Mouse (Mus musculus): Measurements from ENCODE around the gene Sprr4. TPM values are rescaled to one million over a fixed set of nuclear protein-coding genes. Genes with fewer than 3 reads are reported as not detected.

Gene Sprr4
- polyA plus RNA-seq (2015; fragmentation: Nextera tagmentation; extraction: Ambion mirVana), result not detected in 2 replicates

GRCm38 (mm10) chr3:92500393-92500792 is at the start of gene Sprr4:
Gene Sprr4 (minus strand): TSS chr3:92500493.

DNA sequence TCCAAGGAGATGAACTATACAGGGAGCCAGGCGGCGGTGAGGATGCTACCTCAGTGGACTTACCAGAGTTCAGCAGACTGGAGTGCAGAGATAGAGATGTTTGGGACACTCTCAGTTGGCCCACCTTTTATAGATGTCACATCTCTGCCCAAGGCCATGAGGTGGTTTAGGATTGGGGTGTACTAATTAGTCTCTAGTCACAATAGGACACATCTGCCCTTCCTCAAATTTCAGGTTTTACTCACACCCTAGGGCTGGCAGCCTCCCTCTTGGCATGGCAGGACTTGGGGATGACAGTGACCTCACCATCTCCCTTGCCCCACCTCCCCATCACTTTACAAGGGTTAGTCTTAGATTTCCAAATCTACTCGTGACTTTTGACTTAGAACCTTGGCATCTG is 34.1 kb upstream of the Sprr4 start, which contains the start of gene 2310046K23Rik:
TSS of gene 2310046K23Rik (minus strand) at position 101 of the 400 bp plus-strand sequence.

GRCm38 (mm10) chr3:92485863-92486262 is 14.4 kb downstream of the Sprr4 start, which contains the start of gene Sprr1a:
Gene Sprr1a (minus strand): TSS chr3:92485895.

GRCm38 (mm10) chr3:92458620-92459019 is 41.7 kb downstream of the Sprr4 start, which contains the start of gene Sprr3:
Gene Sprr3 (minus strand): TSS chr3:92458720.

Other genes with a start within 250 kb of the Sprr4 start
- gene Sprr2a3, start 215.1 kb downstream of the Sprr4 start, polyA plus RNA-seq (2015; fragmentation: Nextera tagmentation; extraction: Ambion mirVana), result 744 and 757 TPM in 2 replicates
- gene Sprr2b, start 183.9 kb downstream of the Sprr4 start, polyA plus RNA-seq (2015; fragmentation: Nextera tagmentation; extraction: Ambion mirVana), result 0.29 TPM in 1 of 2 replicates, not detected in the other
- gene Sprr2d, start 161.4 kb downstream of the Sprr4 start, polyA plus RNA-seq (2015; fragmentation: Nextera tagmentation; extraction: Ambion mirVana), result 0.19 TPM in 1 of 2 replicates, not detected in the other
- gene Sprr2e, start 148.3 kb downstream of the Sprr4 start, polyA plus RNA-seq (2015; fragmentation: Nextera tagmentation; extraction: Ambion mirVana), result not detected in 2 replicates
- gene Sprr2f, start 135.3 kb downstream of the Sprr4 start, polyA plus RNA-seq (2015; fragmentation: Nextera tagmentation; extraction: Ambion mirVana), result 0.65 TPM in 1 of 2 replicates, not detected in the other
- gene Sprr2h, start 114.8 kb downstream of the Sprr4 start, polyA plus RNA-seq (2015; fragmentation: Nextera tagmentation; extraction: Ambion mirVana), result 0.35 and 0.52 TPM in 2 replicates
- gene Sprr2i, start 92.5 kb downstream of the Sprr4 start, polyA plus RNA-seq (2015; fragmentation: Nextera tagmentation; extraction: Ambion mirVana), result not detected in 2 replicates
- gene Sprr2j-ps, start 82.4 kb downstream of the Sprr4 start, polyA plus RNA-seq (2015; fragmentation: Nextera tagmentation; extraction: Ambion mirVana), result not detected in 2 replicates
- gene Gm9774, start 71.1 kb downstream of the Sprr4 start, polyA plus RNA-seq (2015; fragmentation: Nextera tagmentation; extraction: Ambion mirVana), result 5.9 and 6.0 TPM in 2 replicates
- gene Sprr2k, start 67.9 kb downstream of the Sprr4 start, polyA plus RNA-seq (2015; fragmentation: Nextera tagmentation; extraction: Ambion mirVana), result 0.71 TPM in 1 of 2 replicates, not detected in the other
- gene Sprr1b, start 61.7 kb downstream of the Sprr4 start, polyA plus RNA-seq (2015; fragmentation: Nextera tagmentation; extraction: Ambion mirVana), result not detected in 2 replicates
- gene Sprr3, start 41.8 kb downstream of the Sprr4 start, polyA plus RNA-seq (2015; fragmentation: Nextera tagmentation; extraction: Ambion mirVana), result 0.73 and 0.78 TPM in 2 replicates
- 3,851 and 3,973 TPM in 2 replicates for gene Sprr1a, start 14.6 kb downstream of the Sprr4 start, polyA plus RNA-seq (2015; fragmentation: Nextera tagmentation; extraction: Ambion mirVana)
- gene 2310046K23Rik, start 34.0 kb upstream of the Sprr4 start, polyA plus RNA-seq (2015; fragmentation: Nextera tagmentation; extraction: Ambion mirVana), result not detected in 2 replicates
- 142 and 152 TPM in 2 replicates for gene Ivl, start 73.2 kb upstream of the Sprr4 start, polyA plus RNA-seq (2015; fragmentation: Nextera tagmentation; extraction: Ambion mirVana)
- not detected in 2 replicates for gene Smcp, start 88.5 kb upstream of the Sprr4 start, polyA plus RNA-seq (2015; fragmentation: Nextera tagmentation; extraction: Ambion mirVana)
- gene 2210017I01Rik, start 107.0 kb upstream of the Sprr4 start, polyA plus RNA-seq (2015; fragmentation: Nextera tagmentation; extraction: Ambion mirVana), result 0.31 TPM in 1 of 2 replicates, not detected in the other
- 2.0 and 3.0 TPM in 2 replicates for gene Lce6a, start 121.2 kb upstream of the Sprr4 start, polyA plus RNA-seq (2015; fragmentation: Nextera tagmentation; extraction: Ambion mirVana)
- 0.19 TPM in 1 of 2 replicates, not detected in the other for gene Lce1a1, start 147.8 kb upstream of the Sprr4 start, polyA plus RNA-seq (2015; fragmentation: Nextera tagmentation; extraction: Ambion mirVana)
- not detected in 2 replicates for gene Lce1b, start 156.4 kb upstream of the Sprr4 start, polyA plus RNA-seq (2015; fragmentation: Nextera tagmentation; extraction: Ambion mirVana)
- gene Lce1a2, start 169.8 kb upstream of the Sprr4 start, polyA plus RNA-seq (2015; fragmentation: Nextera tagmentation; extraction: Ambion mirVana), result not detected in 2 replicates
- not detected in 2 replicates for gene Lce1c, start 178.8 kb upstream of the Sprr4 start, polyA plus RNA-seq (2015; fragmentation: Nextera tagmentation; extraction: Ambion mirVana)
- gene Lce1d, start 186.7 kb upstream of the Sprr4 start, polyA plus RNA-seq (2015; fragmentation: Nextera tagmentation; extraction: Ambion mirVana), result not detected in 2 replicates
- gene Lce1e, start 208.6 kb upstream of the Sprr4 start, polyA plus RNA-seq (2015; fragmentation: Nextera tagmentation; extraction: Ambion mirVana), result not detected in 2 replicates
- not detected in 2 replicates for gene Lce1f, start 219.9 kb upstream of the Sprr4 start, polyA plus RNA-seq (2015; fragmentation: Nextera tagmentation; extraction: Ambion mirVana)
- not detected in 2 replicates for gene Gm38119, start 238.6 kb upstream of the Sprr4 start, polyA plus RNA-seq (2015; fragmentation: Nextera tagmentation; extraction: Ambion mirVana)